Mouse (Mus musculus): ENCODE measurements around the gene Zfp990.
"Not testable (repeated sequence)": the region's sequence is repeated elsewhere in the genome, so short reads cannot be mapped to it uniquely, and the experiment has no call there.

Gene Zfp990
- long read RNA-seq, experiment 1 = 0 reads
- long read RNA-seq, experiment 2 = 0 reads

- intact Hi-C loops (cut with DNase I) = not testable (repeated sequence)
These were observed at the start of gene Zfp990 for GRCm38 (mm10) chr4:145510459-145510858. Zfp990 (plus strand) TSS chr4:145510759.

GRCm38 (mm10) chr4:145463553-145464253 is 46.9 kb upstream of the Zfp990 start:
- intact Hi-C loops (cut with DNase I) = not testable (repeated sequence)

- intact Hi-C loops (cut with DNase I) = loop anchor here (10.0 kb wide), 1 partner anchor 1007 kb away; no protein-coding TSS in a partner anchor
These were observed 32.4 kb upstream of the Zfp990 start for GRCm38 (mm10) chr4:145478128-145478527.

- intact Hi-C loops (cut with DNase I) = not testable (repeated sequence)
These were observed 29.9 kb upstream of the Zfp990 start for GRCm38 (mm10) chr4:145480699-145481098.

- intact Hi-C loops (cut with DNase I) = no loop called here
These were observed 21.2 kb upstream of the Zfp990 start for GRCm38 (mm10) chr4:145489396-145489795.

GRCm38 (mm10) chr4:145492132-145492531 is 18.4 kb upstream of the Zfp990 start:
- intact Hi-C loops (cut with DNase I) = no loop called here

- intact Hi-C loops (cut with DNase I) = not testable (repeated sequence)
These were observed 17.2 kb upstream of the Zfp990 start for GRCm38 (mm10) chr4:145493316-145493715.

GRCm38 (mm10) chr4:145514637-145515036 is 4.1 kb downstream of the Zfp990 start:
- intact Hi-C loops (cut with DNase I) = not testable (repeated sequence)

- intact Hi-C loops (cut with DNase I) = not testable (repeated sequence)
These were observed 5.4 kb downstream of the Zfp990 start for GRCm38 (mm10) chr4:145515776-145516565.

GRCm38 (mm10) chr4:145517391-145517790 is 6.8 kb downstream of the Zfp990 start:
- intact Hi-C loops (cut with DNase I) = not testable (repeated sequence)

- intact Hi-C loops (cut with DNase I) = not testable (repeated sequence)
These were observed 33.3 kb downstream of the Zfp990 start for GRCm38 (mm10) chr4:145543861-145544260.

GRCm38 (mm10) chr4:145545106-145545505 is 34.5 kb downstream of the Zfp990 start:
- intact Hi-C loops (cut with DNase I) = not testable (repeated sequence)

GRCm38 (mm10) chr4:145545734-145546349 is 35.3 kb downstream of the Zfp990 start:
- intact Hi-C loops (cut with DNase I) = not testable (repeated sequence)

GRCm38 (mm10) chr4:145546477-145546876 is 35.9 kb downstream of the Zfp990 start:
- intact Hi-C loops (cut with DNase I) = not testable (repeated sequence)

- intact Hi-C loops (cut with DNase I) = loop anchor here (10.0 kb wide), 1 partner anchor 1878 kb away; no protein-coding TSS in a partner anchor
These were observed 46.1 kb downstream of the Zfp990 start for GRCm38 (mm10) chr4:145556680-145557079.

GRCm38 (mm10) chr4:145559505-145560099 is 49.0 kb downstream of the Zfp990 start:
- intact Hi-C loops (cut with DNase I) = loop anchor here (1.0 to 10.0 kb wide), 2 partner anchors 1875 to 1960 kb away; no protein-coding TSS in a partner anchor

- intact Hi-C loops (cut with DNase I) = no loop called here
These were observed 53.7 kb downstream of the Zfp990 start for GRCm38 (mm10) chr4:145564111-145564821.

- intact Hi-C loops (cut with DNase I) = not testable (repeated sequence)
These were observed 59.9 kb downstream of the Zfp990 start for GRCm38 (mm10) chr4:145570461-145570860.

- intact Hi-C loops (cut with DNase I) = not testable (repeated sequence)
These were observed 66.1 kb downstream of the Zfp990 start for GRCm38 (mm10) chr4:145576623-145577022.

GRCm38 (mm10) chr4:145580333-145580732 is 69.8 kb downstream of the Zfp990 start:
- intact Hi-C loops (cut with DNase I) = not testable (repeated sequence)

GRCm38 (mm10) chr4:145585078-145585477 is 74.5 kb downstream of the Zfp990 start, which contains the start of gene Gm13212:
Gm13212 (plus strand) TSS chr4:145585166.
- intact Hi-C loops (cut with DNase I) = not testable (repeated sequence)

All from adrenal gland (tissue).